Mouse (Mus musculus) MN1 (cell line): ENCODE measurements around the gene Haus4.

Experiments
- DNase-seq: peaks from one replicate; pipeline ENCODE4 v3.0.0-alpha.2; 2016; ENCODE audit warnings: low spot score

Haus4 gene

GRCm38 (mm10) chr14:54572790-54573736 lies 18.6 kb upstream of the Haus4 start:
- peak; percentile 40 for DNase-seq

GRCm38 (mm10) chr14:54572122-54572521 lies 17.7 kb upstream of the Haus4 start:
- no peak for DNase-seq

GRCm38 (mm10) chr14:54569451-54570392 lies 15.3 kb upstream of the Haus4 start:
- no peak for DNase-seq

GRCm38 (mm10) chr14:54568694-54569414 lies 14.4 kb upstream of the Haus4 start:
- peak; percentile 77 for DNase-seq

DNA sequence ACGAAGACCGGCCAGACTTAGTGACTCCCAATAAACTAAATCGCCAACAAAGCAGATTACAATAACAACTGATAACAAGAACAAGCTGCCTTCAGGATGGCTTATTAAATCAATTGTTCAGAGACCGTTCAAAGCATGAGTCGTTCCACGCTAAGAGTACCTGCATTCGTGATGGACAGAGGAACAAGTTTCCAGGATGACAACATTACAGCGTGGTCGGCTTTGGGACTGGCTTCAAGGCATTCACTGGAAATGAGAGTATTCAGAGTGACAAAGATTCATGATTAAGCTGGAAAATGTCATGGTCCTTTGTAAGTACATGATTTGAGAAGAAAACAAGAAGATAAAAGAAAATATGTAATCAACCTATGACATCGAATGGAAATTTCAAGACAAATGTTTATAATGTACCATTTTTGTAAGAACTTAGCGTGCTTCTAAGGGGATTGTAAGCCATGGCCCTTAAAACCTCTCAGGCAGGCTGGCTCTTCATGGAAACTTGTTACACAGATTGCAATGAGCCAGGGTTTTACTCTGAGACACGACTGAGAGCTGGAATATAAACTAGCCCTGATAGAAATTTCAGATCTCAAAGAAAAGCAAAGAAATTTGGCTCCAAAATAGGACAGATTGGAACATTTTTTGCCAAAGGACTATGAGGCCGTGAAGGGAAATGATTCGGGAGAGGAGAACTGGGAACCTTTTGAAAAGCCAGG lies 6.3 kb upstream of the Haus4 start:
- DNase-seq: no peak

GRCm38 (mm10) chr14:54557330-54557729 lies 2.9 kb upstream of the Haus4 start:
- no peak for DNase-seq

GRCm38 (mm10) chr14:54553454-54553974 lies 902 bp downstream of the Haus4 start:
- peak; percentile 49 for DNase-seq

DNA sequence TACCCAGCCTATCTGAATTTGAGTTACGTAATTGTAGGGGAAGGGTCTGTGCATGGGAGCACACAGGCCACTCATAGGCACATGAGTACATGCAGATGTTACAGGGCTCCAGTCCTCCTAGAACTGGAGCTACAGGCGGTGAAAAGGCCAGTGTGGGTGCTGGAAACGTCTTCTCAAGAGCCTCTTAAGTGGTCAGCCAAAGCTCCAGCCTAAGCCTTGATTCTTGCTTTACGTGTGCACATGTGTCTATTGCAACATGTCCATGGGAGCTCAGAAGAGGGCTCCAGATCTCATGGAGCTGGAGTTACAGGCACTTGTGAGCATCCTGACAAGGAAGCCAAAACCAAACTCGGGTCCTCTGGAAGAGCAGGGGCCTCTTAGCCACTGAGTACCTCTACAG lies 9.7 kb downstream of the Haus4 start:
- no peak for DNase-seq

GRCm38 (mm10) chr14:54540771-54541170 lies 13.6 kb downstream of the Haus4 start:
- no peak for DNase-seq

DNA sequence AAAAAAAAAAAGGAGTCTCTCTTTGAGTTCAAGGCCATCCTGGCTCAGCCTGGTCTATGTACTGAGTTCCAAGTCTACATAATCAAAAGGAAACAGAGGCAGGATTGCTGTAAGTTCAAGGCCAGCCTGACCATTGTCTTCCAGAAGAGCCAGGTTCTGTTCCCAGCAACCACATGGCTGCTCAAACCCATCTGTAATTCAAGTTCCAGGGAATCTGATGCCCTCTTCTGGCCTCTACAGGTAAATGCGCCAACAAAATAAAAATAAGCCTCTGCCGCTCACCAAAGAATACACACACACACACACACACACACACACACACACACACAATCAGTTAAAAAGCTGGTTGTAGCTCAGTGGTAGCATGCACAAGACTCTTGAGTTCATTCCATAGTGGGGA lies 15.8 kb downstream of the Haus4 start:
- no peak for DNase-seq

DNA sequence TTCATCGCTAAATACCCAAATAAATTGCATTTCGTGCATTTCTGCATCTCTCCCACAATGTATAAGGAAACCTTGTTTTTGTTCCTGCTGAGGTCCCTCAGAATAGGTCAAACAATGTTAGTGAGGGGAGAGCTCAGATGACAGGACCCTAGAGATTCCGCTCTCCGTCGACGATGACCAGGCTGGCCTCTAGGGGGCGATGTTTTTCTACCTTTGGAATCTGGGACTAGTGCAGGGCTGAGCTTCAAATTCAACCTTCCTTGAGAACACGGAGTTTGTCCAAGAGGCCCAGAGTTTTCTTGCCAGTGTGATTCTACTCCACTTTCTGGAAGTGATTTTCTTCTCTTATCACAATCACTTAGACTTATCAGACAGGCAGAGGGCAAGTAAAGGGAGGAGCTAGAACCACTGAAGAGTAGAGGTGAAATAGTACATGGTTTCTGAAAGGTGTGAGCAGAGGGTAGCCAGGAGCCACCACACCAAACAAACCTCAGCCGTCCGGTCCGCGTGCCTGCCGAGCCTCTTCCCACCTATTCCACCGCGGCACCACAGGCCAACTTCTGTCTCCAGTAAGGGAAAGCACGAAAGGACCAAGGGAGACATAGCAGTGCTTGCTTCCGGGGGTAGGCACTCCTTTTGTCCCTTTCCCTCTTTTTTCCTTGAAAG lies 25.8 kb downstream of the Haus4 start:
- DNase-seq: peak; percentile 87

GRCm38 (mm10) chr14:54528007-54528393 lies 26.4 kb downstream of the Haus4 start:
- DNase-seq: peak; percentile 40

DNA sequence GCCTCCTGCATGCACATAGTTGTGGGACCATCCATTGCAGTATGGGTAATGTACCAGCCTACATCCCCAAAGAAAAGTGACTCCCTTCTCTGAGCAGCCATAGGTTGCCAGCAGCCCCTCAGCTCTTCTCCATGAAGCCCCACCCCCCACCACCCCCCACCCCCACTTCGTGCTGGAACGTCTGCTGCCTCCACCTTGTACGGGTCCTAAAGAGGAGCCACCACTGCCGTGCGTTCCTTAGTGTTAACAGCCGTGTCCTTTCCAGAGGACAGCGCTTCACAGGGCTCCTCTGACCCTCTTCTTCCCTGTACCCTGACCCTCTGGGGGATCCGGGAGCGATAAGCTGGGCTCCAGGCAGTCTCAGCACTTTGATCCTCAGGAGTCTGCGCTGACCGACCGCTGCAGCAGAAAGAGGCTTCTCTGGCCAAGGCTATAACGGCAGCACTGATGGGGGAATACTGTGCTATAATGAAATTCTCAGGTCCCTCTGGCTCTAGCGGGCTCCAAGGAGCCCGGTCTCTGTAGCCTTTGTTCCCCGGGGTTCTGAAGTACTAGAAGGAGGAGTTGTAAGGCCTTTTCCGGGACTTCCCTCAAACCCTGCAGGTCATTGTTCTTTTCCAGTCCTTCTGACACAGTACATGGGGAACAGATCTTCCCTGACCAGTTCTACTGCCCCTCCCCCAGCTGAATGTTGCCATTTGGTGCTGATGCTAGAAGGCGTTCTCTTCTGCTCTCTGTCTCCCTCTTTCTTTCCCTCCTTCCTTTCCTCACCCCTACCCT lies 27.0 kb downstream of the Haus4 start:
- DNase-seq: peak; percentile 65

DNA sequence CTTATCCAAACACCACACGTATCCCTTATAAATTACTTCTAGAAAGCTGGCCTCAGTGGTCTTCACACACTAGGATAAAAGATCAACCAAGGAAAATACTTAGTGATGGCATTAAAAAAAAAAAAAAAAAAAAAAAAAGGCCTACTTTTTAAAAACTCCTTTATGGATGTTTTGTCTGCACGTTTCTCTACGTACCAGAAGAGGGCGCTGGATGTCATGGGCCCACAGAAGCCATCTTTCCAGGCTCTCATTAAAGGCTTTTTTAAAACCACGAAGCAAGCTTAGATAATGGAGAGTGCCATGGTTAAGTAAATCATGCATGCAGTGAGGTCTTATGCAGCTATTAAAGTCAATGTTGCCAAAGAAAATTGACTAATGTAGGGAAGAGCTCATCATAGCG lies 30.8 kb downstream of the Haus4 start:
- DNase-seq: no peak

- no peak for DNase-seq
Observed at GRCm38 (mm10) chr14:54516710-54517310, 37.6 kb downstream of the Haus4 start.

DNA sequence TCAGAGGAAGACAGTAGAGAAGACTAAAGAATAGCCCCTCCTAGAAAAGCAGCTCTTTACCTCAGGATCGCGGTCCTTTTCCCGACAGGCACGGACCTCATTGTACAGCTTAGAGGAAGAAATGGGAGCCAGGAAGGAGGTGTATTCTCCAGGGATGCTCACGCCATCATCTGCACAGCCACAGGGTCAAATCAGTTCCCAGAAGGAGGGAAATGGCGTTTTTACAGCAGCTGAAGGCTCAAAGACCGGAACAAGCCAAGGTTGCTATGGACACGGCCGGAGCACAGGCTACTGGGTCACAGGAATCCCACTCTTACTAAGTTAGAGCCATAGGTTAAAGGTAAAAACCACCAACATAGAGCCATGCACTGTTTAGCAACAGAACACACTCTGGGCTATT lies 44.6 kb downstream of the Haus4 start:
- DNase-seq: no peak

DNA sequence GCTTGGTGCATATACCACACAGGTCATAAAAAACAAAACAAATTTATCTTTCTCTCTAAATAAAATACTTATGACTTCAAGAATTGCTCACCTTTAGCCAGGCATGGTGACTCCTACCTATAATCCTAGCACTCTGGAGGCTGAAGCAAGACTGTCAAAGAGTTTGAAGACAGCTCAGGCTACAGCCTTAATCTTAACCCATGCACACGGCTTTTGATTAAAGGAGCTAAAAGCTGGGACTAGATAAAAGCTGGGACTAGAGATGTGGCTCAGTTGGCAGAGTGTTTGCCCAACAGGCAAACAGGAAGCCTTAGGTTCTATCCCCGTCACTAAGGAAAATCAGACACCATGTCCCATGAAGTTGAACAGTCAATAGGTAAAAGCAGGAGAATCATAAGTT lies 51.3 kb downstream of the Haus4 start:
- DNase-seq: no peak

- DNase-seq: no peak
Observed at GRCm38 (mm10) chr14:54501365-54501764, 53.1 kb downstream of the Haus4 start.

DNA sequence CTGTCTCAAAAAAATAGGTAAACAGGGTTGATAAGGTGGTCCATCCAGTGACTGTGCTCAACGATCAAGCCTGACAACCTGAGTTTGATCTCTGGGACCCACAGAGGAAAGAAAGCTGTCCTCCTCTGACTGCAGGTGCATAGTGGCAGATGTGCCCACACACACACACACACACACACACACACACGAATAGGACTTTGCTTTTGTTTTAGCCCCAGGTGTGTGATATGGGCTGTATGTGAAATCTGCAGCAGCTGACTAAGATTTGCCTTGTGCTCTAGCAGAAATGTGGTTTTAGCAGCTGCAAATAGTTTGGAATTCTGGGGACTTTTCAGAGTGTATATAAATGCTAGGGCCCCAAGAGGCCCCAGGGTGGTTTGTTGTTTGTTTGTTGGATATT lies 55.1 kb downstream of the Haus4 start:
- DNase-seq: no peak
